Mouse (Mus musculus): Measurements from ENCODE around the gene Gm10197. TPM values are rescaled to one million over a fixed set of nuclear protein-coding genes. Genes with fewer than 3 reads are reported as not detected.
A peak's percentile ranks its signal among the peaks of the same experiment; 100 is the strongest.
"Not testable (repeated sequence)": the region's sequence is repeated elsewhere in the genome, so short reads cannot be mapped to it uniquely, and the experiment has no call there.

Gm10197 gene
- polyA plus RNA-seq, 1 experiment from 2014 or later, result not detected

DNA sequence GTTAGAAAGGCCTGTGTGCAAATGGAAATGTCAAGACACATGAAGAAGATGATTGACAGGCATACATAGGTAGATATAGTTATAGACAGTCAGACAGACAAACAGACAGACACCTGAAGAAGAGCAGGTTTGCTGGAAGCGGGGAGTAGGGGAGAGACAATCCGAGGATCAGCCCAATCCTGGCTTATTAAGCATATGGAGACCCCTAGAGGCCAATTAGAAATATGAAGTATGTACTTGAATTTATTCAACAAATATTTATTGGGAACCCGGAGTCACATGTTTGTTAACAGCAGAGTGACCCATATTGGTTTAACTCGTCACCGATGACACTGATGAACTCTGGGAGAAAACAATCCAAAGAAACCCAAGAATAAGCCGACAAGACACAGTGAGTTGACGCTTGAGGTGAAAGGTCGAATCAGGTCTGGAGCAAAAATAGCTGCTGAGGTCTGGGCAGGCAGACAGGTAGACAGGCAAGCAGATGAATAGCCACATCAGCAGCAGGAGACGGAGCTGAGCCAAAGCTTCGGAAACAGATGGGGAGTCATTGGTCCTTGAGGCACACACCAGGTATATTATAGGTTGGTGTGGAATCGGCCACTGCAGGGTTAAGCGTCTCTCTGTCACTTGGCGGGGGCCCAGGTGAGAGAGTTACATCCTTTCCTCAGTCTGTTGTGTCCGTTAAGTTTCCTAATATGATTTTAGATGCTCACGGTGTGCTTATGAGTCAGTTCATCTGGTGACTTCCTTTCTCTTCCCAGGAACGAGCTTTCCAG lies 29.0 kb upstream of the Gm10197 start:
- no peaks in the 10 kb centered on the region for H3K27me3 ChIP-seq (ENCODE audit: control insufficient read depth, insufficient read depth, low read length)
- ATAC-seq (replicated peaks; ENCODE audit: insufficient number of reproducible peaks, low FRiP score, low TSS enrichment, low read depth) (no peak), DNase-seq (ENCODE audit: low spot score) (no peak)
- H3K4me3 ChIP-seq (ENCODE audit: low read depth, low read length), result no peak overlapping the region
- no peak overlapping the region for H3K4me2 ChIP-seq (ENCODE audit: low read depth, low read length)
- no peaks in the 10 kb centered on the region for H3K36me3 ChIP-seq (replicated peaks; ENCODE audit: control insufficient read depth, insufficient read depth, low read depth, low read length)
- WGBS, result 78% methylated on average over 16 of the region's 16 CpGs
- H3K4me1 ChIP-seq (ENCODE audit: control insufficient read depth, insufficient read depth, low read length), result no peaks in the 10 kb centered on the region
- no peak overlapping the region for H3K9ac ChIP-seq (replicated peaks; ENCODE audit: low read length)
- H3K9me3 ChIP-seq (replicated peaks; ENCODE audit: control insufficient read depth, low read length), result no peaks in the 10 kb centered on the region
- no peak overlapping the region for H3K27ac ChIP-seq (replicated peaks; ENCODE audit: low read depth, low read length)

DNA sequence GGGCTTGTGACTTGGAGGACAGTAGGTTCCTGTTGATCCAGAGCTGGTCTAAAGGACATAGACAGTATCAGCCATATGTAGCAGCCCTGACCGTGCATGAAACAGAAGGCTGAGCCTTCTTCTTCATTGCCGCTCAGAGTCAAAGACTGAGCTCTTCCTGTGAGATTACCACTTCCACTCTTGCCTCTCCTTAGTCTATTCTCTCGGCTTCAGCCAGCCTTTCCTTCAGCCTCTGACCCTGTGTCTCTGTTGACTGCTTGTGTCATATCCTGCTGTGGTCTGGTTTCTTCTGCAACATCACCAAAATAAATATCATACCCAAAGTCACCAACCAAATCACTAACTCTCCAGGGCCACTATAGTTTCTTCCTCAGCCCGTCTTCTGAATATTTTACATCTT lies 27.6 kb upstream of the Gm10197 start:
- Histone ChIP-seq H3K4me3 (ENCODE audit: low read depth, low read length) (no peak overlapping the region), H3K9ac (replicated peaks; ENCODE audit: low read length) (no peak overlapping the region), H3K9me3 (replicated peaks; ENCODE audit: control insufficient read depth, low read length) (no peaks in the 10 kb centered on the region), H3K27me3 (ENCODE audit: control insufficient read depth, insufficient read depth, low read length) (no peaks in the 10 kb centered on the region), H3K4me2 (ENCODE audit: low read depth, low read length) (no peak overlapping the region), H3K27ac (replicated peaks; ENCODE audit: low read depth, low read length) (no peak overlapping the region), H3K36me3 (replicated peaks; ENCODE audit: control insufficient read depth, insufficient read depth, low read depth, low read length) (no peaks in the 10 kb centered on the region), H3K4me1 (ENCODE audit: control insufficient read depth, insufficient read depth, low read length) (no peaks in the 10 kb centered on the region)
- no peak for DNase-seq (ENCODE audit: low spot score)
- WGBS, result 78% methylated on average over 4 of the region's 4 CpGs
- ATAC-seq (replicated peaks; ENCODE audit: insufficient number of reproducible peaks, low FRiP score, low TSS enrichment, low read depth), result no peak

DNA sequence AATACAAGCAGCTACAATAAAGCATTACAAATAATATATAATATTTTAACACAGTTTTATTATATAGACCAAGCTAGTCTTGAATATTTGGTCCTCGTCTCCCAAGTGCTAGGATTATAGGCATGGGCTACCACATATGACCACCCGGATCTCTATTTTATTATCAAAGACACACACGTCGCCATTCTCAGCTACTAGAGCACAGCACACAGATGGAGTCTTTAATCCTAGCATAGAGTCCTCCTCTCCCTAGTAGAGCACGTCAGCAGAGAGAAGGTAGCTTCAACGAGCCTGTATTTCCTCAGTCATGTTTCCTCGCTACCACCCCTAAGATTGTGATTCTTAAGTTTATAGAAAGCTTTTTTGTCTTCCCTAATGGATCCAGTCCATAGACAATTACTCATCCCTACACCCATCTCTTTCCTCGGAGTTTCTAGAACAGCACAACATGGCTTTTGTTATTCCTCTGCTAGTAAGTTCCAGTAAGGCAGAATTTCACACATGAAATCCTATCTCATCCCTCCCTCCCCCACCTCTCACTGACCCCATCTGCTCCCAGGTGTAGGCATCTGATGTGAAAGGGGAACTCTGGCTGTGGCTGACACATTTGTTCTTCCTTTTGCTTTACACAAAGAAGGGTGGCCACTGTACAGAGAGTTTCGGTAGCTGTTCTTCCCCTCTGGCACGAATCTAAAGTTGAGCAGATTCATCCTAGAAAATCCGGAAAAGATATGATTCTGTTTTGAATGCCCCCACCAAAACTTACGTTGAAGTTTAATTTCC lies 26.1 kb upstream of the Gm10197 start:
- 78% methylated on average over 12 of the region's 12 CpGs for WGBS
- ATAC-seq (replicated peaks; ENCODE audit: insufficient number of reproducible peaks, low FRiP score, low TSS enrichment, low read depth), result no peak
- Histone ChIP-seq H3K36me3 (replicated peaks; ENCODE audit: control insufficient read depth, insufficient read depth, low read depth, low read length) (no peaks in the 10 kb centered on the region), H3K27ac (replicated peaks; ENCODE audit: low read depth, low read length) (no peak overlapping the region), H3K4me3 (ENCODE audit: low read depth, low read length) (no peak overlapping the region), H3K27me3 (ENCODE audit: control insufficient read depth, insufficient read depth, low read length) (no peaks in the 10 kb centered on the region), H3K4me2 (ENCODE audit: low read depth, low read length) (no peak overlapping the region), H3K4me1 (ENCODE audit: control insufficient read depth, insufficient read depth, low read length) (no peaks in the 10 kb centered on the region), H3K9me3 (replicated peaks; ENCODE audit: control insufficient read depth, low read length) (no peaks in the 10 kb centered on the region), H3K9ac (replicated peaks; ENCODE audit: low read length) (no peak overlapping the region)
- no peak for DNase-seq (ENCODE audit: low spot score)

DNA sequence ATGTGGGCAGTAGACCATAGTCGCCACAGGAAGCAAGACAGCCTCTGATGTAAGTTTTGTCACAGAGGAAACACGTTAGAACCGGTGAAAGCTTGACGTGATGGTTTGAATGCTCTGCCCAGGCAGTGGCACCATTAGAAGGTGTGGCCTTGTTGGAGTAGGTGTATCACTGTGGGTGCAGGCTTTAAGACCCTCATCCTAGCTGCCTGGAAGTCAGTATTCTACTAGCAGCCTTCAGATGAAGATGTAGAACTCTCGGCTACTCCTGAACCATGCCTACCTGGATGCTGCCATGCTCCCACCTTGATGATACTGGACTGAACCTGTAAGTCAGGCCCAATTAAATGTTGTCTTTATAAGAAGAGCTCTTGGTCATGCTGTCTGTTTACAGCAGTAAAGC lies 24.2 kb upstream of the Gm10197 start:
- not testable (repeated sequence) for H3K9ac ChIP-seq (replicated peaks; ENCODE audit: low read length); H3K9me3 ChIP-seq (replicated peaks; ENCODE audit: control insufficient read depth, low read length); H3K27ac ChIP-seq (replicated peaks; ENCODE audit: low read depth, low read length); ATAC-seq (replicated peaks; ENCODE audit: insufficient number of reproducible peaks, low FRiP score, low TSS enrichment, low read depth); H3K4me2 ChIP-seq (ENCODE audit: low read depth, low read length); DNase-seq (ENCODE audit: low spot score); H3K36me3 ChIP-seq (replicated peaks; ENCODE audit: control insufficient read depth, insufficient read depth, low read depth, low read length); H3K27me3 ChIP-seq (ENCODE audit: control insufficient read depth, insufficient read depth, low read length); H3K4me1 ChIP-seq (ENCODE audit: control insufficient read depth, insufficient read depth, low read length); H3K4me3 ChIP-seq (ENCODE audit: low read depth, low read length)
- WGBS, result 64% methylated on average over 5 of the region's 5 CpGs

DNA sequence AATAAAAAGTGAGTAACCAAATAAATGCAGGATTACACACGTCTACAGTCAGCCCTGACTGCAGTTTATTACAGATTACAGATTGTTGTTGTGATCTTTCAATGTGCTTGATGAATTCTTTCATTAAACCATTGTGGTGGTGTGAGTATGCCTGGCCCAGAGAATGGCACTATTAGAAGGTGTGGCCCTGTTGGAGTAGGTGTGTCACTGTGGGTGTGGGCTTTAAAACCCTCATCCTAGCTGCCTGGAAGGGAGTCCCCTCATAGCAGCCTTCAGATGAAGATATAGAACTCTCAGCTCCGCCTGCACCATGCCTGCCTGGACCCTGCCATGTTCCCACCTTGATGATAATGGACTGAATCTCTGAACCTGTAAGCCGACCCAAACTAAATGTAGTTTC lies 23.4 kb upstream of the Gm10197 start:
- not testable (repeated sequence) for ATAC-seq (replicated peaks; ENCODE audit: insufficient number of reproducible peaks, low FRiP score, low TSS enrichment, low read depth); H3K27ac ChIP-seq (replicated peaks; ENCODE audit: low read depth, low read length); H3K4me3 ChIP-seq (ENCODE audit: low read depth, low read length); H3K9me3 ChIP-seq (replicated peaks; ENCODE audit: control insufficient read depth, low read length); H3K36me3 ChIP-seq (replicated peaks; ENCODE audit: control insufficient read depth, insufficient read depth, low read depth, low read length); DNase-seq (ENCODE audit: low spot score); H3K4me1 ChIP-seq (ENCODE audit: control insufficient read depth, insufficient read depth, low read length); H3K4me2 ChIP-seq (ENCODE audit: low read depth, low read length); H3K9ac ChIP-seq (replicated peaks; ENCODE audit: low read length); H3K27me3 ChIP-seq (ENCODE audit: control insufficient read depth, insufficient read depth, low read length)
- 80% methylated on average over 3 of the region's 3 CpGs for WGBS

DNA sequence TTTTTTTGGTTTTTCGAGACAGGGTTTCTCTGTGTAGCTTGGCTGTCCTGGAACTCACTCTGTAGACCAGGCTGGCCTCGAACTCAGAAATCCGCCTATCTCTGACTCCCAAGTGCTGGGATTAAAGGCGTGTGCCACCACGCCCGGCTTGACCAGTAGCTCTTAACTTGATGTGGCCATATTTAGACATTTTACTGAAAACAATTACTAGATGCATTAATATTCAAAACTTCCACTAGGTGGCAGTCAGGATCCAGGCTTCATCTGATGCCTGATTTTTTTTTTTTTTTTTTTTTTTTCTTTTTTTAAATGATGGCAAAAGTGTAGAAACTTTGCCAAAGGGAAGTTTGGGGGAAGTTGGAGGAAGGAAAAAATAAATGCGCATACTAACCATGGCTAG lies 23.0 kb upstream of the Gm10197 start:
- WGBS, result 21% methylated on average over 7 of the region's 7 CpGs
- Histone ChIP-seq H3K4me2 (ENCODE audit: low read depth, low read length) (no peak overlapping the region), H3K9ac (replicated peaks; ENCODE audit: low read length) (no peak overlapping the region), H3K27ac (replicated peaks; ENCODE audit: low read depth, low read length) (no peak overlapping the region), H3K36me3 (replicated peaks; ENCODE audit: control insufficient read depth, insufficient read depth, low read depth, low read length) (no peaks in the 10 kb centered on the region), H3K4me1 (ENCODE audit: control insufficient read depth, insufficient read depth, low read length) (no peaks in the 10 kb centered on the region), H3K9me3 (replicated peaks; ENCODE audit: control insufficient read depth, low read length) (no peaks in the 10 kb centered on the region), H3K27me3 (ENCODE audit: control insufficient read depth, insufficient read depth, low read length) (no peaks in the 10 kb centered on the region), H3K4me3 (ENCODE audit: low read depth, low read length) (no peak overlapping the region)
- ATAC-seq (replicated peaks; ENCODE audit: insufficient number of reproducible peaks, low FRiP score, low TSS enrichment, low read depth) (no peak), DNase-seq (ENCODE audit: low spot score) (peak; percentile 81)

DNA sequence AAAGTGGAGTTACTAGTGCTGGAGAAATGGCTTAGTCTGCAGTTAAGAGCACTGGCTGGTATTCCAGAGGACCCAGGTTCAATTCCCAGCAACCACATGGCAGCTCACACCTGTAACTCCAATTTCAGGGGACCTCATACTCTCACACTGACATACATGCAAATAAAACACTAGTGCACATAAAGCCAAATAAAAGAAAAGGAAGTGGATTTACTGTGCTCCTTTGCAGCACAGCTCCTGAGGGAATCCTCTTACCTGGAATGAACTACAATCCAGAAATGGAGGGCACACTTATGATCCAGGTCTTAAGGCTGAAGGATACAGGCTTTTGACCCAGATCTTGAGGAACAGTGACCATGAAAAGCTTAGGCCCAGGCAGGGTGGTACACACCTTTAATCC lies 22.1 kb upstream of the Gm10197 start:
- no peak overlapping the region for H3K4me3 ChIP-seq (ENCODE audit: low read depth, low read length)
- DNase-seq (ENCODE audit: low spot score) (no peak), ATAC-seq (replicated peaks; ENCODE audit: insufficient number of reproducible peaks, low FRiP score, low TSS enrichment, low read depth) (no peak)
- no peaks in the 10 kb centered on the region for H3K27me3 ChIP-seq (ENCODE audit: control insufficient read depth, insufficient read depth, low read length)
- no peak overlapping the region for H3K27ac ChIP-seq (replicated peaks; ENCODE audit: low read depth, low read length)
- H3K4me1 ChIP-seq (ENCODE audit: control insufficient read depth, insufficient read depth, low read length), result no peaks in the 10 kb centered on the region; the same call in 1 of the 2 replicates
- no peaks in the 10 kb centered on the region for H3K36me3 ChIP-seq (replicated peaks; ENCODE audit: control insufficient read depth, insufficient read depth, low read depth, low read length)
- no peaks in the 10 kb centered on the region for H3K9me3 ChIP-seq (replicated peaks; ENCODE audit: control insufficient read depth, low read length)
- H3K4me2 ChIP-seq (ENCODE audit: low read depth, low read length), result no peak overlapping the region
- no peak overlapping the region for H3K9ac ChIP-seq (replicated peaks; ENCODE audit: low read length)

DNA sequence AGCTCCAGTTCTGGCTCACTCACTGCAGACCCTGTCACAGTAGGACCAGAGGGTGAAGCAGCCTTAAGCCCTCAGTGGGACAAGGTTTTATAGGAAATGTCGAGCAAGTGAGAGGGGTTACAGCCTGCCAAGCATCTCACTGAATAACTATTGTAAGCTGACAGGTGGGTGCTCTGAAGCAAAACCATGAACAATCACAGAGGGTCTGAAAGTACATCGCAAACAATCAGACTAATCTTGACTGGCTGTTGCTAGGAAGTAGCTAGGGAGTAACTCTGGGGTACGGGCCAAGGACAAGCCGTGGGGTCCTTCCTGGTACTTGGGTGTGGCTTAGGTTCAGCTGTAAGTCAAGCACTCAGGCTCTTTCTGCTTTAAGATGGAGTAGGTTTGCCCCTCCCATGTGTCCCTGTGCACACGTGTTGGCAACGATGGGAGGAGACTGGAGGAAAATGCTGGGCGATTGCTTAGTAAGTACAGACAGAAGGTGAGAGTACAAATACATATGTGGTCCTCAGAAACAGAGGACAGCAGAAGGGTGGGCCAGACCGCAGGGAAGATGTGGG lies 21.3 kb upstream of the Gm10197 start:
- H3K36me3 ChIP-seq (replicated peaks; ENCODE audit: control insufficient read depth, insufficient read depth, low read depth, low read length), result no peaks in the 10 kb centered on the region; the same call in 1 of the 2 replicates
- 82% methylated on average over 8 of the region's 8 CpGs for WGBS
- no peak for DNase-seq (ENCODE audit: low spot score)
- H3K9ac ChIP-seq (replicated peaks; ENCODE audit: low read length), result no peak overlapping the region
- no peaks in the 10 kb centered on the region for H3K27me3 ChIP-seq (ENCODE audit: control insufficient read depth, insufficient read depth, low read length)
- H3K4me3 ChIP-seq (ENCODE audit: low read depth, low read length), result no peak overlapping the region
- no peaks in the 10 kb centered on the region; the same call in 1 of the 2 replicates for H3K4me1 ChIP-seq (ENCODE audit: control insufficient read depth, insufficient read depth, low read length)
- H3K9me3 ChIP-seq (replicated peaks; ENCODE audit: control insufficient read depth, low read length), result no peaks in the 10 kb centered on the region
- H3K27ac ChIP-seq (replicated peaks; ENCODE audit: low read depth, low read length), result no peak overlapping the region
- no peak for ATAC-seq (replicated peaks; ENCODE audit: insufficient number of reproducible peaks, low FRiP score, low TSS enrichment, low read depth)
- no peak overlapping the region for H3K4me2 ChIP-seq (ENCODE audit: low read depth, low read length)
